Mouse (Mus musculus) intestine, postnatal 0 days (tissue): Measurements from ENCODE around the gene Gm45623. TPM values are rescaled to one million over a fixed set of nuclear protein-coding genes. Genes with fewer than 3 reads are reported as not detected.
A peak's percentile ranks its signal among the peaks of the same experiment; 100 is the strongest.

Source experiments
- ATAC-seq: fragments of 200-750 bp; cut with Nextera tagmentation; 2 replicates; pipeline ENCODE4 v1.8.0; 2017; ENCODE audit warnings: mild to moderate bottlenecking, moderate TSS enrichment, moderate library complexity
- H3K27ac ChIP-seq: fragments of 300-500 bp; sonication (generic); 2 replicates; pipeline ENCODE4 v1.5.1; 2014; ENCODE audit warnings: mild to moderate bottlenecking, low read depth, low read length, moderate library complexity
- H3K27me3 ChIP-seq: fragments of 300-500 bp; sonication (generic); replicated peaks from 2 replicates; pipeline ENCODE4 v1.6.1; 2014; ENCODE audit warnings: low read length, mixed read lengths; ENCODE audit not compliant: control insufficient read depth, insufficient read depth
- H3K36me3 ChIP-seq: fragments of 300-500 bp; sonication (generic); 2 replicates; pipeline ENCODE4 v1.6.1; 2014; ENCODE audit warnings: mild to moderate bottlenecking, moderate library complexity; ENCODE audit not compliant: control insufficient read depth, insufficient read depth
- H3K4me1 ChIP-seq: fragments of 300-500 bp; sonication (generic); replicated peaks from 2 replicates; pipeline ENCODE4 v1.6.1; 2014; ENCODE audit warnings: antibody characterized with exemption, low read length, mixed read lengths; ENCODE audit not compliant: control insufficient read depth, insufficient read depth
- H3K4me2 ChIP-seq: fragments of 300-500 bp; sonication (generic); replicated peaks from 2 replicates; pipeline ENCODE4 v1.6.1; 2014; ENCODE audit warnings: low read depth, mild to moderate bottlenecking, moderate library complexity
- H3K4me3 ChIP-seq: fragments of 300-500 bp; sonication (generic); 2 replicates; pipeline ENCODE4 v1.5.1; 2014; ENCODE audit warnings: low read depth, low read length
- H3K9ac ChIP-seq: fragments of 300-500 bp; sonication (generic); 2 replicates; pipeline ENCODE4 v1.6.1; 2014; ENCODE audit warnings: mild to moderate bottlenecking, low read depth, low read length
- H3K9me3 ChIP-seq: fragments of 300-500 bp; sonication (generic); 2 replicates; pipeline ENCODE4 v1.6.1; 2016; ENCODE audit warnings: mixed run types; ENCODE audit not compliant: control insufficient read depth
- CTCF ChIP-seq: sonication (generic); IDR thresholded peaks from 2 replicates; pipeline ENCODE4 v1.5.1; 2016; ENCODE audit warnings: low read depth, mild to moderate bottlenecking, control low read depth, antibody characterized with exemption, moderate library complexity
- WGBS: fragments of 180-500 bp; shearing (Covaris S2); extraction: QIAGEN DNeasy Blood & Tissue Kit; methylation state at CpG from one replicate; pipeline ENCODE4 v1.1.7; 2014; 5-methylcytosine and 5-hydroxymethylcytosine counted together
- polyA plus RNA-seq: library from polyadenylated mRNA; unstranded; fragments of >200 nt; fragmentation: Nextera tagmentation; extraction: Ambion mirVana; gene quantifications from 2 replicates; pipeline ENCODE4 v1.2.1, GENCODE M21; 2015

The Gm45623 gene
- polyA plus RNA-seq, 1 experiment from 2014 or later, result not detected

DNA sequence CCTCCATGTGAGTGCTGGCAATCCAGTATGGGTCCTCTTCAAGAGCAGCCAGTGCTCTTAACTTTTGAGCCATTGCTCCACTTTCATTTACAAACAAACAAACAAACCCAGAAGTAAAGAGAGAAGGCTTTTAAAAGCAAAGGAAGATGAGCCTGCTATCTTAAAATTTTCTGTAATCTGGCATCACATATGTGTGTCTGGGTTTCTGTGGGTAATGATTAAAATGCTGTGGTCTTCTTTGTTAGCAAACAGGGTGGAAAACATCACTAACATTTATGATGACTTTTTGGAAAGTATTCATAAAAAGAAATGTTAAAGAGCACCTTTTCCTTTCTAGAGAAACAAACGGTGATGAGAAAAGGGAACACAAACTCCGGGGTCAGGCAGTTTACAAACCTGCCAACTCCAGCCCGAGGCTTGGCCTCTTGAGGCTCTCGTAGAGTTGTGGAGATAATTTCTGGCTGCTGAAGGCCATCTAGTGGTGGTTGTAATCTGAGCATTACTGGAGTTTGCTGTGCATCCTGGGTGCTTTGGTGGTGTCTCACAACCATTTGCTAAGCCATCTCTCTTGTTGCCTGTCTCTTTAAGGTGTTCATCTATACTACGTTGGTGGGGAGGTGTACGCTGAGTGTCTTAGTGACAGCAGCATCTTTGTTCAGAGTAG lies 18.3 kb downstream of the Gm45623 start:
- peaks cover 54% of the 10 kb centered on the region for H3K36me3 ChIP-seq
- H3K4me1 ChIP-seq, result no peaks in the 10 kb centered on the region
- no peaks in the 10 kb centered on the region for H3K9me3 ChIP-seq
- no peaks in the 10 kb centered on the region for H3K27me3 ChIP-seq
- H3K9ac ChIP-seq, result no peak overlapping the region
- TF ChIP-seq CTCF, result peak; percentile 85
- no peak for ATAC-seq
- WGBS, result 52% methylated on average over 6 of the region's 6 CpGs
- no peak overlapping the region for H3K4me2 ChIP-seq
- H3K4me3 ChIP-seq, result no peak overlapping the region
- no peak overlapping the region for H3K27ac ChIP-seq

DNA sequence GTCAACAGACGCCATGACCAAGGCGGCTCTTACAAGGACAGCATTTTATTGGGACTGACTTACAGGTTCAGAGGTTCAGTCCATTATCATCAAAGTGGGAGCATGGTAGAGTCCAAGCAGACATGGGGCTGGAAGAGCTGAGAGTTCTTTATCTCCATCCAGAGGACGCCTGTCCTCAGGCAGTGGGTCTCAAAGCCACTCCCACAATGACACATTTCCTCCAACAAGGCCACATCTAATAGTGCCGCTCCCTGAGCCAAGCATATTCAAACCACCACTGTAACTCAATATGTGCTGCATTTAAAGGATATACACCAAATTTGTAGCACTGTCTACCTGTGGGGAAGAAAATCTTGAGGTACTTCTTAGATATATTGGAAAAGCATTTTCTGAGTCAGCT lies 19.0 kb downstream of the Gm45623 start:
- Histone ChIP-seq H3K27me3 (no peaks in the 10 kb centered on the region), H3K36me3 (peaks cover 56% of the 10 kb centered on the region), H3K4me2 (no peak overlapping the region), H3K4me1 (no peaks in the 10 kb centered on the region), H3K4me3 (no peak overlapping the region), H3K9ac (no peak overlapping the region), H3K27ac (no peak overlapping the region), H3K9me3 (no peaks in the 10 kb centered on the region)
- 78% methylated on average over 4 of the region's 4 CpGs for WGBS
- no peak for TF ChIP-seq CTCF
- ATAC-seq, result no peak

- no peak overlapping the region for H3K4me3 ChIP-seq
- H3K4me2 ChIP-seq, result no peak overlapping the region
- no peak overlapping the region for H3K27ac ChIP-seq
- H3K36me3 ChIP-seq, result peaks cover 50% of the 10 kb centered on the region
- WGBS, result 91% methylated on average over 7 of the region's 7 CpGs
- no peaks in the 10 kb centered on the region for H3K27me3 ChIP-seq
- no peak for TF ChIP-seq CTCF
- H3K4me1 ChIP-seq, result no peaks in the 10 kb centered on the region
- no peak for ATAC-seq
- no peaks in the 10 kb centered on the region for H3K9me3 ChIP-seq
- no peak overlapping the region for H3K9ac ChIP-seq
These were observed 24.6 kb downstream of the Gm45623 start for GRCm38 (mm10) chr13:56729046-56729445.

GRCm38 (mm10) chr13:56726551-56726950 lies 27.1 kb downstream of the Gm45623 start:
- H3K4me1 ChIP-seq, result no peaks in the 10 kb centered on the region
- H3K9ac ChIP-seq, result no peak overlapping the region
- no peaks in the 10 kb centered on the region for H3K27me3 ChIP-seq
- H3K27ac ChIP-seq, result no peak overlapping the region
- no peak for ATAC-seq
- H3K4me2 ChIP-seq, result no peak overlapping the region
- H3K36me3 ChIP-seq, result peaks cover 37% of the 10 kb centered on the region
- TF ChIP-seq CTCF, result no peak
- no peaks in the 10 kb centered on the region for H3K9me3 ChIP-seq
- 73% methylated on average over 4 of the region's 4 CpGs for WGBS
- H3K4me3 ChIP-seq, result no peak overlapping the region

DNA sequence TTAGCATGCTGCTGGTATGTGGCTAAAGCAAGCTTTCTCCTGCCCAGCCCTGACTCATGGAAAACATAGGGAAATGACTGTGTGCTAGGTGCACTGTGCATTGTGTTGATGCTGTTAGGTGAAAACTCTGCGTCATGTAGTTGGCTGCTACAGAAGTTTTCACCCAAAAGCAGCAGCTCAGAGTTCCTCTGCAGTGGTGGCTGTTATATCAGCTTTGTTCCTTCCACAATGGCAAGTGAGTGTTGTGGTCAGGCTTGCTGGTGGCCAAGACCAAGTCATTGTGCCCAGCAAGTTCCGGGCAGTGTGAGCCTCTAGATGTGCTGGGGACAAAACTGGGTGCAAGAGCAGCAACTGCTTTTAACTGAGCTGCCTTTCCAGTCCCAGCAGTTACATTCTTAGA lies 41.4 kb downstream of the Gm45623 start:
- Histone ChIP-seq H3K27me3 (no peaks in the 10 kb centered on the region), H3K27ac (no peak overlapping the region), H3K9me3 (no peaks in the 10 kb centered on the region), H3K36me3 (no peaks in the 10 kb centered on the region), H3K4me1 (peaks cover 4% of the 10 kb centered on the region), H3K4me2 (no peak overlapping the region), H3K9ac (no peak overlapping the region), H3K4me3 (no peak overlapping the region)
- no peak for ATAC-seq
- no peak for TF ChIP-seq CTCF
- WGBS, result 96% methylated on average over 2 of the region's 2 CpGs

DNA sequence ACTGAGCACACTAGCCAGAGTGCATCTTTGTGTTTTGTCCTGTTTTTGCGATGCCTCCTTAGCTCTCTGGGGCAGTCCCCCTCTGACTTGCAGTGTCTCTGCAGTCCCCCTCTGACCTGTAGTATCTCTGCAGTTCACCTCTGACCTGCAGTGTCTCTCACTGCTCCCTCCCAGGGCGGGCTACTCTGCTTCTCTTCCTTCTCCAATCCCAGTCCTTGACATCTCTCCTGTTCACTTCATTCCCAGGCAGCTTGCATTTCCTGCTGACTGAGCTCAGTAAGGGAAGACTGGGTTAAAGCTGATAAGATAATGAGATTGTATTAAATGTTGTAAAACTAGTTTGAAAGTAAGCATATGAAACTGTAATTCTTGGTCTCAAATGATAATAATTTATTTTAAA lies 43.0 kb downstream of the Gm45623 start:
- H3K27ac ChIP-seq, result peak overlapping the region; percentile 36; the same call in 1 of the 2 replicates
- WGBS, result 37% methylated on average over 2 of the region's 2 CpGs
- no peaks in the 10 kb centered on the region for H3K9me3 ChIP-seq
- H3K36me3 ChIP-seq, result no peaks in the 10 kb centered on the region
- H3K9ac ChIP-seq, result peak overlapping the region; percentile 22; the same call in 1 of the 2 replicates
- ATAC-seq, result no peak
- H3K4me1 ChIP-seq, result peaks cover 4% of the 10 kb centered on the region
- H3K27me3 ChIP-seq, result no peaks in the 10 kb centered on the region
- TF ChIP-seq CTCF, result no peak
- no peak overlapping the region for H3K4me3 ChIP-seq
- H3K4me2 ChIP-seq, result no peak overlapping the region

- H3K27ac ChIP-seq, result peak overlapping the region; percentile 42; the same call in 1 of the 2 replicates
- no peak for TF ChIP-seq CTCF
- WGBS, result 81% methylated on average over 4 of the region's 4 CpGs
These were observed 46.0 kb downstream of the Gm45623 start for GRCm38 (mm10) chr13:56707606-56708005.

More at GRCm38 (mm10) chr13:56707606-56708005, 46.0 kb downstream of the Gm45623 start:
- Histone ChIP-seq H3K4me3 (no peak overlapping the region), H3K27me3 (no peaks in the 10 kb centered on the region), H3K4me1 (peaks cover 4% of the 10 kb centered on the region), H3K36me3 (no peaks in the 10 kb centered on the region), H3K4me2 (peak overlapping the region; percentile 24), H3K9ac (no peak overlapping the region), H3K9me3 (no peaks in the 10 kb centered on the region)
- no peak for ATAC-seq
